Mouse (Mus musculus): ENCODE data around the gene Mfsd5. TPM values are rescaled to one million over a fixed set of nuclear protein-coding genes. Genes with fewer than 3 reads are reported as not detected.

The Mfsd5 gene
- polyA plus RNA-seq, 1 experiment from 2014 or later, result 72.7 TPM

DNA sequence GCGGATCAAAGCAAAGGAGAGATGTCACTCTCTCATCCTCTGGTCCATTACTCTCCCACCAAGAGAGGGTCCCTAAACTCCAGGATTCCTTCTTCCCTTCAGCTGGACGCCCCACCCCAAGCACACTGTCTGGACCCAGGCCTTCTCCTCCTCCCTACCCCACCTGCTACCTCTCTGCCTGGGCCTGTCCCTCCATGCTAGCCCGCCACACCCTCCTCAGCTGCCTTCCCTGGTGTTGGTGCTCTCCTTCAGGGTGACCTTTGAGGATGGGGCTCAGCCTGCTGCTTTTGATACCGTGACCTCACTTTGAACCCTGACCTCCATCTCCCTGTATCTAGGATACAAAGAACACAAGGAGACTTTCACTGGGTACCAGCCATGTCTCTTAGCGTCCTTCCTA, 28.7 kb upstream of the Mfsd5 start:
- no peak overlapping the region for H3K4me3 ChIP-seq (ENCODE audit: low read depth, low read length)
- no peaks in the 10 kb centered on the region for H3K27me3 ChIP-seq (replicated peaks; ENCODE audit: insufficient read depth, low read length)
- H3K9ac ChIP-seq (replicated peaks; ENCODE audit: low read depth), result no peak overlapping the region
- H3K36me3 ChIP-seq (ENCODE audit: insufficient read depth, low read length), result peaks cover 6% of the 10 kb centered on the region; the same call in 1 of the 2 replicates
- WGBS, result 72% methylated on average over 5 of the region's 5 CpGs
- no peak for ATAC-seq
- H3K27ac ChIP-seq (ENCODE audit: low read length), result no peak overlapping the region
- H3K4me1 ChIP-seq (ENCODE audit: insufficient read depth, low read depth, low read length), result peaks cover 12% of the 10 kb centered on the region; the same call in 1 of the 2 replicates
- no peak for TF ChIP-seq CTCF (IDR thresholded peaks at IDR 0.05)
- no peak for TF ChIP-seq EP300 (IDR thresholded peaks at IDR 0.05)
- no peak overlapping the region for H3K4me2 ChIP-seq (replicated peaks; ENCODE audit: low read depth, low read length)
- no peak for DNase-seq (ENCODE audit: low spot score)
- no peaks in the 10 kb centered on the region for H3K9me3 ChIP-seq (ENCODE audit: low read length)

- Histone ChIP-seq H3K9me3 (ENCODE audit: low read length) (no peaks in the 10 kb centered on the region), H3K4me2 (replicated peaks; ENCODE audit: low read depth, low read length) (peak overlapping the region; percentile 92), H3K4me3 (ENCODE audit: low read depth, low read length) (0 out of 2 replicates have a peak overlapping the region, but pooled peaks have one; percentile 69), H3K27ac (ENCODE audit: low read length) (peak overlapping the region; percentile 47; the same call in 1 of the 2 replicates), H3K27me3 (replicated peaks; ENCODE audit: insufficient read depth, low read length) (no peaks in the 10 kb centered on the region), H3K4me1 (ENCODE audit: insufficient read depth, low read depth, low read length) (peaks cover 15% of the 10 kb centered on the region), H3K36me3 (ENCODE audit: insufficient read depth, low read length) (peaks cover 6% of the 10 kb centered on the region; the same call in 1 of the 2 replicates), H3K9ac (replicated peaks; ENCODE audit: low read depth) (no peak overlapping the region)
- 43% methylated on average over 13 of the region's 14 CpGs for WGBS
- peak; percentile 68 for ATAC-seq
- TF ChIP-seq CTCF (IDR thresholded peaks at IDR 0.05) (no peak), EP300 (IDR thresholded peaks at IDR 0.05) (no peak)
- DNase-seq (ENCODE audit: low spot score), result peak; percentile 79
Measured at GRCm38 (mm10) chr15:102255547-102256255, 23.6 kb upstream of the Mfsd5 start.

DNA sequence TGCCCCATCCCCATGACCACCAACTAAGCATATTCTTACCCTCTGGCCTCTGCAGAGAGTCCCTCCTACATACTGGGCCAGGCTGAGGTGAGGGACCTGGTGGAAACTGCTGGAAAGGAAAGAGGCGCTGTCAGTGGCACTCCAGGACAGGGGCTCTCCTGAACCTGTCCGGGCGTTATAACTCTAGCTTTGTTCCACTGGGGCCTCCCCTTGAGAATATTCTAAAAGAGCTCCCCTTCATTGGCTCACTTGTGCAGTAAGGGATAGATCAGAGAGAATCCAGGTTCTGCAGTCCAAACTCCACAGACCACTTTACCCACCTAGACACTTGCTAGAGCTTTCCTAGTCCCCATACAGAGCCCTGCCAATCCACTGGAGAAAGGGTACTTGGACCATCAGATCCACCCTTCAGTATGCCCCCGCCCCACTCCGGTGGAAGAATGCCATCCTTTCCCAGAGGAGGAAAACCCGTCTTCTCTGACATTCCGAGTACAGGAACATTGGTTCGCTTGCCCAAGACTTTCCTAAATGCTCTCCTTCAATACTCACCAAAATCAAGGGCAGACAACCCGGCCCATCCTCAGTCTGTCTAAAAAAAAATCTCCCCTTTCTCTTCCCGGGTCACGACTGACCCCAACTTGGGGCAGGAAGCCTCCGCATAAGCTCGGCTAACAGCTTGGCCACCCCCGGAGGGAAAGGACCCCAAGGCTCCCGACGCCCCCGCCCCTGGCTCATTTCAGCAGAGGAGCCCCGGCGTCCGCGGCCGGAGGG, 22.6 kb upstream of the Mfsd5 start:
- H3K4me2 ChIP-seq (replicated peaks; ENCODE audit: low read depth, low read length), result peak overlapping the region; percentile 92
- H3K9ac ChIP-seq (replicated peaks; ENCODE audit: low read depth), result peak overlapping the region; percentile 76
- no peak for DNase-seq (ENCODE audit: low spot score)
- peak overlapping the region; percentile 91 for H3K27ac ChIP-seq (ENCODE audit: low read length)
- ATAC-seq, result no peak
- H3K9me3 ChIP-seq (ENCODE audit: low read length), result no peaks in the 10 kb centered on the region
- H3K36me3 ChIP-seq (ENCODE audit: insufficient read depth, low read length), result peaks cover 3% of the 10 kb centered on the region; the same call in 1 of the 2 replicates
- TF ChIP-seq CTCF (IDR thresholded peaks at IDR 0.05) (no peak), EP300 (IDR thresholded peaks at IDR 0.05) (no peak)
- H3K27me3 ChIP-seq (replicated peaks; ENCODE audit: insufficient read depth, low read length), result no peaks in the 10 kb centered on the region
- peak overlapping the region; percentile 69 for H3K4me3 ChIP-seq (ENCODE audit: low read depth, low read length)
- peaks cover 15% of the 10 kb centered on the region for H3K4me1 ChIP-seq (ENCODE audit: insufficient read depth, low read depth, low read length)
- 10% methylated on average over 21 of the region's 22 CpGs for WGBS

GRCm38 (mm10) chr15:102257202-102258075, 21.8 kb upstream of the Mfsd5 start, which contains the start of gene Rarg:
Rarg (minus strand) TSS chr15:102257517.
- no peaks in the 10 kb centered on the region for H3K27me3 ChIP-seq (replicated peaks; ENCODE audit: insufficient read depth, low read length)
- peak within 1 kb of the TSS; percentile 91 for H3K27ac ChIP-seq (ENCODE audit: low read length)
- no peaks in the 10 kb centered on the region for H3K36me3 ChIP-seq (ENCODE audit: insufficient read depth, low read length)
- ATAC-seq, result peak; percentile 83
- no peaks in the 10 kb centered on the region for H3K9me3 ChIP-seq (ENCODE audit: low read length)
- WGBS, result 2% methylated on average over 33 of the region's 46 CpGs
- DNase-seq (ENCODE audit: low spot score), result peak; percentile 78
- peak; percentile 18; the same call in 1 of the 2 replicates for TF ChIP-seq CTCF (IDR thresholded peaks at IDR 0.05)
- no peak for TF ChIP-seq EP300 (IDR thresholded peaks at IDR 0.05)
- peaks cover 15% of the 10 kb centered on the region for H3K4me1 ChIP-seq (ENCODE audit: insufficient read depth, low read depth, low read length)
- H3K9ac ChIP-seq (replicated peaks; ENCODE audit: low read depth), result peak within 1 kb of the TSS; percentile 76
- H3K4me2 ChIP-seq (replicated peaks; ENCODE audit: low read depth, low read length), result peak within 1 kb of the TSS; percentile 92
- peak within 1 kb of the TSS; percentile 69 for H3K4me3 ChIP-seq (ENCODE audit: low read depth, low read length)

DNA sequence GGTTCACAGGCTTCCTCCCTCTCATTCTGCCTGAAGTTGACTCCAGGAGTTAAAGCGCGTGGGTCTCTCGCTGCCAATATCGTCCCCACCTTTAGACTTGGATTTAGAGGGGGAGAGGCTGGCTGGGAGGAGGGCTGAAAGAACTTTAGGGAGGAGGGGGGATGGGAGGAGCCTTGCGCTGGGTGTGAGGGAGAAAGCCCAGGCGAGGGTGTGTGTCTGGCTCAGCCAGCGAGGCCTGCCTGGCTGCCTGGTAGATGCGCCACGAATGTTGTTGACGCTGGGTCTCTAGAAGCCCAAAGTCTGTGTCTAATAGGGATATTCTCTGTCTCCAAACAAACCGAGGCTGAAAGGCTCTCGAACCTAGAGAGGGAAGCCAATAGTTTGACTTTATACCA, 21.2 kb upstream of the Mfsd5 start:
- Histone ChIP-seq H3K4me2 (replicated peaks; ENCODE audit: low read depth, low read length) (peak overlapping the region; percentile 92), H3K27me3 (replicated peaks; ENCODE audit: insufficient read depth, low read length) (no peaks in the 10 kb centered on the region), H3K4me1 (ENCODE audit: insufficient read depth, low read depth, low read length) (peaks cover 15% of the 10 kb centered on the region), H3K27ac (ENCODE audit: low read length) (peak overlapping the region; percentile 91), H3K9me3 (ENCODE audit: low read length) (no peaks in the 10 kb centered on the region), H3K36me3 (ENCODE audit: insufficient read depth, low read length) (no peaks in the 10 kb centered on the region), H3K4me3 (ENCODE audit: low read depth, low read length) (peak overlapping the region; percentile 69), H3K9ac (replicated peaks; ENCODE audit: low read depth) (no peak overlapping the region)
- 13% methylated on average over 12 of the region's 12 CpGs for WGBS
- DNase-seq (ENCODE audit: low spot score) (peak; percentile 75), ATAC-seq (peak; percentile 43)
- TF ChIP-seq EP300 (IDR thresholded peaks at IDR 0.05) (no peak), CTCF (IDR thresholded peaks at IDR 0.05) (no peak)
